Mouse (Mus musculus) testis, adult 2 months (tissue): ENCODE measurements at regions not wholly inside any gene's neighbourhood (a gene's known extent, or its start where the extent isn't known, plus 50 kb on each side); places are given as distances from the start of the nearest gene placed in this dataset.
"Not testable (repeated sequence)": the region's sequence is repeated elsewhere in the genome, so short reads cannot be mapped to it uniquely, and the experiment has no call there.

Source experiments
- H3K27ac ChIP-seq: fragments of 200-500 bp; 2 replicates; pipeline ENCODE4 v1.5.1; 2012; ENCODE audit warnings: low read depth, low read length; ENCODE audit not compliant: control insufficient read depth, insufficient read depth
- H3K27me3 ChIP-seq: fragments of 200-500 bp; 2 replicates; pipeline ENCODE4 v1.6.1; 2012; ENCODE audit warnings: mild to moderate bottlenecking, low read length, moderate library complexity; ENCODE audit not compliant: control insufficient read depth, insufficient read depth
- H3K36me3 ChIP-seq: fragments of 200-500 bp; 2 replicates; pipeline ENCODE4 v1.6.1; 2012; ENCODE audit warnings: mild to moderate bottlenecking, low read length; ENCODE audit not compliant: control insufficient read depth, insufficient read depth
- H3K4me1 ChIP-seq: fragments of 200-500 bp; 2 replicates; pipeline ENCODE4 v1.6.1; 2012; ENCODE audit warnings: low read length; ENCODE audit not compliant: control insufficient read depth, insufficient read depth
- H3K4me3 ChIP-seq: fragments of 200-500 bp; 2 replicates; pipeline ENCODE4 v1.5.1; 2012; ENCODE audit warnings: low read depth, mild to moderate bottlenecking, low read length, moderate library complexity, mixed read lengths; ENCODE audit not compliant: control insufficient read depth
- CTCF ChIP-seq: fragments of 200-500 bp; IDR thresholded peaks from 2 replicates; pipeline ENCODE4 v1.5.1; 2012; ENCODE audit warnings: low read depth, mild to moderate bottlenecking, inconsistent platforms, low read length, moderate library complexity; ENCODE audit not compliant: control insufficient read depth, insufficient read depth, insufficient replicate concordance
- POLR2A ChIP-seq: fragments of 200-500 bp; IDR thresholded peaks from 2 replicates; pipeline ENCODE4 v1.6.1; 2012; ENCODE audit warnings: low read depth, mild to moderate bottlenecking, inconsistent platforms, low read length, moderate library complexity; ENCODE audit not compliant: control insufficient read depth

- Histone ChIP-seq H3K27me3 (no peaks in the 10 kb centered on the region), H3K36me3 (no peaks in the 10 kb centered on the region), H3K27ac (no peak overlapping the region), H3K4me3 (no peak overlapping the region), H3K4me1 (no peaks in the 10 kb centered on the region)
- no peak for TF ChIP-seq POLR2A
- TF ChIP-seq CTCF: no peak
Observed at GRCm38 (mm10) chr13:32444531-32444930, 106.0 kb upstream of the Gmds start.

- TF ChIP-seq CTCF (no peak), POLR2A (no peak)
- no peaks in the 10 kb centered on the region for H3K27me3 ChIP-seq
- no peak overlapping the region for H3K4me3 ChIP-seq
- H3K27ac ChIP-seq: no peak overlapping the region
- no peaks in the 10 kb centered on the region for H3K36me3 ChIP-seq
- H3K4me1 ChIP-seq: peaks cover under 1% of the 10 kb centered on the region
Observed at GRCm38 (mm10) chr13:32442025-32442424, 103.5 kb upstream of the Gmds start.

GRCm38 (mm10) chr13:32435136-32435535, 96.6 kb upstream of the Gmds start:
- Histone ChIP-seq H3K27me3 (no peaks in the 10 kb centered on the region), H3K4me3 (no peak overlapping the region), H3K4me1 (peaks cover 3% of the 10 kb centered on the region), H3K36me3 (no peaks in the 10 kb centered on the region), H3K27ac (no peak overlapping the region)
- TF ChIP-seq POLR2A (no peak), CTCF (no peak)

GRCm38 (mm10) chr13:32428482-32428881, 89.9 kb upstream of the Gmds start:
- no peaks in the 10 kb centered on the region for H3K27me3 ChIP-seq
- no peak for TF ChIP-seq POLR2A
- TF ChIP-seq CTCF: no peak
- no peaks in the 10 kb centered on the region for H3K36me3 ChIP-seq
- no peak overlapping the region for H3K27ac ChIP-seq
- H3K4me1 ChIP-seq: no peaks in the 10 kb centered on the region
- no peak overlapping the region for H3K4me3 ChIP-seq

- H3K36me3 ChIP-seq: no peaks in the 10 kb centered on the region
- no peaks in the 10 kb centered on the region for H3K4me1 ChIP-seq
- H3K27ac ChIP-seq: no peak overlapping the region
- no peak overlapping the region for H3K4me3 ChIP-seq
- H3K27me3 ChIP-seq: no peaks in the 10 kb centered on the region
- no peak for TF ChIP-seq POLR2A
- no peak for TF ChIP-seq CTCF
Observed at GRCm38 (mm10) chr13:32426906-32427305, 88.4 kb upstream of the Gmds start.

- Histone ChIP-seq H3K36me3 (no peaks in the 10 kb centered on the region), H3K4me1 (no peaks in the 10 kb centered on the region), H3K27me3 (no peaks in the 10 kb centered on the region), H3K27ac (no peak overlapping the region), H3K4me3 (no peak overlapping the region)
- TF ChIP-seq CTCF: no peak
- TF ChIP-seq POLR2A: no peak
Observed at GRCm38 (mm10) chr13:32426199-32426598, 87.7 kb upstream of the Gmds start.

- not testable (repeated sequence) for H3K36me3 ChIP-seq, H3K4me1 ChIP-seq, H3K27ac ChIP-seq, H3K4me3 ChIP-seq, H3K27me3 ChIP-seq
Observed at GRCm38 (mm10) chr13:32424543-32424942, 86.0 kb upstream of the Gmds start.

GRCm38 (mm10) chr13:32422485-32422884, 83.9 kb upstream of the Gmds start:
- no peaks in the 10 kb centered on the region for H3K27me3 ChIP-seq
- no peak overlapping the region for H3K4me3 ChIP-seq
- TF ChIP-seq CTCF: no peak
- no peak overlapping the region for H3K27ac ChIP-seq
- H3K4me1 ChIP-seq: no peaks in the 10 kb centered on the region
- H3K36me3 ChIP-seq: no peaks in the 10 kb centered on the region
